20 mouse cellular contexts compared by ENCODE assay signal in the genomic region with DNA sequence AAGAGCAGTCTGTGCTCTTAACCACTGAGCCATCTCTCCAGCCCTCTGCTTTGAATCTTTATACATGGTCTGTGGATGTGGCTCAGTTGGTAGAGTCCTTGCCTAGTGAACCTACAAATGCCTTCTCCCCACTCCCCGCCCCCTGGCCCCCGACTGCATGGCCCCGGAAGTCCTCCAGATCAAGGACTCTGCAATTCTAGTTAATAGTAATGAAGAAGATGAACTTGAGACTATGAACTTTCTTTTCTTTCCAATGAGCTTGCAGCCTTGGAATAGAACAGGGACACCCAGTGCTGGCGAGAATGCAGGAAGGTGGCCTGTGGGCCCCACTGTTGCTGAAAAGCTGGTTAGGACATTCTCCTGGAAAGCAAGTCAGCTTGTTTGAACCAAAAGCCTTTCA. TPM values are rescaled to one million over a fixed set of nuclear protein-coding genes. Genes with fewer than 3 reads are reported as not detected.
A peak's percentile ranks its signal among the peaks of the same experiment; 100 is the strongest.
DNase-seq lines count a peak whose midpoint lies in the region; ATAC-seq and TF ChIP-seq lines count a peak whose summit lies in the region.
"Had no signal": no experiment of that assay in that cellular context is flagged by ENCODE, and none has a peak within 500 bp of the region (broad histone marks: within the 10 kb centered on the region; RNA-seq: fewer than 3 reads in every experiment).

No protein-coding gene starts in this region.

- H3K4me3 ChIP-seq in intestine, embryonic 16.5 days (ENCODE audit: low read length): no peak overlapping the region
- no peak overlapping the region for H3K4me3 ChIP-seq in intestine, embryonic 15.5 days (replicated peaks)
- no peak overlapping the region for H3K4me3 ChIP-seq in kidney, adult 2 months (ENCODE audit: insufficient read depth, low read depth, low read length)
- H3K4me3 ChIP-seq in kidney, embryonic 15.5 days (replicated peaks): no peak overlapping the region
- no peak overlapping the region for H3K4me3 ChIP-seq in hindbrain, embryonic 13.5 days
- H3K4me3 ChIP-seq: forebrain, embryonic 10.5 days; gastrocnemius, adult 2 months; heart, embryonic 13.5 days had no signal

- no peaks in the 10 kb centered on the region for H3K27me3 ChIP-seq in intestine, embryonic 16.5 days (replicated peaks; ENCODE audit: control insufficient read depth, insufficient read depth, low read length)
- H3K27me3 ChIP-seq in intestine, embryonic 15.5 days (replicated peaks): no peaks in the 10 kb centered on the region
- H3K27me3 ChIP-seq in kidney, adult 2 months (replicated peaks; ENCODE audit: control insufficient read depth, insufficient read depth, low read length): no peaks in the 10 kb centered on the region
- H3K27me3 ChIP-seq in kidney, embryonic 15.5 days: no peaks in the 10 kb centered on the region
- no peaks in the 10 kb centered on the region for H3K27me3 ChIP-seq in hindbrain, embryonic 13.5 days
- H3K27me3 ChIP-seq: heart, embryonic 13.5 days; Patski had no signal

- peak overlapping the region; percentile 35 for H3K27ac ChIP-seq in intestine, embryonic 16.5 days (ENCODE audit: low read length)
- H3K27ac ChIP-seq in intestine, embryonic 15.5 days: no peak overlapping the region
- no peak overlapping the region for H3K27ac ChIP-seq in kidney, adult 2 months (ENCODE audit: insufficient read depth, low read depth, low read length)
- H3K27ac ChIP-seq in kidney, embryonic 15.5 days: peak overlapping the region; percentile 55; the same call in 1 of the 2 replicates
- H3K27ac ChIP-seq in hindbrain, embryonic 13.5 days: no peak overlapping the region
- H3K27ac ChIP-seq: forebrain, embryonic 10.5 days; gastrocnemius, adult 2 months; heart, embryonic 13.5 days had no signal

- no peaks in the 10 kb centered on the region for H3K9me3 ChIP-seq in intestine, embryonic 16.5 days (ENCODE audit: control insufficient read depth, low read length)
- H3K9me3 ChIP-seq in intestine, embryonic 15.5 days: no peaks in the 10 kb centered on the region
- H3K9me3 ChIP-seq in kidney, embryonic 15.5 days (replicated peaks): no peaks in the 10 kb centered on the region
- H3K9me3 ChIP-seq in hindbrain, embryonic 13.5 days: no peaks in the 10 kb centered on the region
- H3K9me3 ChIP-seq: forebrain, embryonic 10.5 days; heart, embryonic 13.5 days had no signal

- no peak for TF ChIP-seq POLR2A in kidney, adult 2 months (IDR thresholded peaks at IDR 0.05; ENCODE audit: low read depth, low read length)

- peak; percentile 84 for DNase-seq in kidney, adult 2 months
- DNase-seq in kidney, postnatal 36 days: peak; percentile 76 to 80
- no peak for DNase-seq in retina, embryonic 14.5 days (ENCODE audit: low spot score)
- DNase-seq: adrenal gland, postnatal 14 days; cerebellum, adult 18-20 months; cerebellum, postnatal 25 days; gastrocnemius, adult 2 months; gastrocnemius, postnatal 36 days; heart, adult 11 months; heart, postnatal 36 days had no signal

- ATAC-seq in intestine, embryonic 16.5 days: 0 out of 2 replicates have a peak, but pooled peaks have one; percentile 37
- ATAC-seq in intestine, embryonic 15.5 days: no peak
- no peak for ATAC-seq in kidney, embryonic 15.5 days (replicated peaks; ENCODE audit: low FRiP score)
- ATAC-seq in hindbrain, embryonic 13.5 days (ENCODE audit: low FRiP score): no peak
- ATAC-seq: activated CD4-positive, CD25-positive, alpha-beta regulatory T cell, adult 4 months; forebrain, embryonic 14.5 days; hindbrain, embryonic 16.5 days; Patski had no signal

- no peak overlapping the region for H3K4me2 ChIP-seq in intestine, embryonic 16.5 days (ENCODE audit: low read depth, low read length)
- H3K4me2 ChIP-seq in intestine, embryonic 15.5 days (replicated peaks): no peak overlapping the region
- no peak overlapping the region for H3K4me2 ChIP-seq in kidney, embryonic 15.5 days
- no peak overlapping the region for H3K4me2 ChIP-seq in hindbrain, embryonic 13.5 days
- H3K4me2 ChIP-seq: heart, embryonic 13.5 days had no signal

- H3K36me3 ChIP-seq in intestine, embryonic 16.5 days (ENCODE audit: control insufficient read depth, insufficient read depth, low read length): no peaks in the 10 kb centered on the region
- H3K36me3 ChIP-seq in intestine, embryonic 15.5 days: no peaks in the 10 kb centered on the region
- H3K36me3 ChIP-seq in kidney, adult 2 months (ENCODE audit: control insufficient read depth, insufficient read depth, low read length): no peaks in the 10 kb centered on the region
- 0 out of 2 replicates have a peak, but pooled peaks cover 3% of the 10 kb centered on the region for H3K36me3 ChIP-seq in kidney, embryonic 15.5 days
- H3K36me3 ChIP-seq in hindbrain, embryonic 13.5 days: peaks cover 19% of the 10 kb centered on the region

- TF ChIP-seq CTCF in kidney, adult 2 months (conservative IDR thresholded peaks at IDR 0.05; ENCODE audit: insufficient read depth, insufficient read length, low read depth, low read length): no peak

- H3K9ac ChIP-seq in intestine, embryonic 16.5 days (ENCODE audit: low read depth, low read length): no peak overlapping the region
- no peak overlapping the region for H3K9ac ChIP-seq in intestine, embryonic 15.5 days
- H3K9ac ChIP-seq in kidney, embryonic 15.5 days: no peak overlapping the region
- H3K9ac ChIP-seq in hindbrain, embryonic 13.5 days: no peak overlapping the region
- H3K9ac ChIP-seq: heart, embryonic 13.5 days had no signal

- WGBS in intestine, embryonic 16.5 days: 80% methylated on average over 4 of the region's 4 CpGs
- WGBS in intestine, embryonic 15.5 days: 89% methylated on average over 4 of the region's 4 CpGs
- WGBS in kidney, adult 2 months: 75% methylated on average over 4 of the region's 4 CpGs
- WGBS in kidney, embryonic 15.5 days: 87% methylated on average over 4 of the region's 4 CpGs
- WGBS in hindbrain, embryonic 13.5 days: 98% methylated on average over 4 of the region's 4 CpGs

- H3K4me1 ChIP-seq in intestine, embryonic 16.5 days (ENCODE audit: control insufficient read depth, insufficient read depth, low read length): peaks cover 40% of the 10 kb centered on the region
- peaks cover 35% of the 10 kb centered on the region for H3K4me1 ChIP-seq in intestine, embryonic 15.5 days (replicated peaks)
- peaks cover 16% of the 10 kb centered on the region for H3K4me1 ChIP-seq in kidney, adult 2 months (ENCODE audit: control insufficient read depth, insufficient read depth, low read length)
- H3K4me1 ChIP-seq in kidney, embryonic 15.5 days: peaks cover 77% of the 10 kb centered on the region
- H3K4me1 ChIP-seq in hindbrain, embryonic 13.5 days (replicated peaks): peaks cover 80% of the 10 kb centered on the region

RNA-seq across cellular contexts. Expression of a gene that starts 6.5 kb away (rescaled TPM):
- 18.3 and 18.7 TPM in 2 replicates for polyA plus RNA-seq in intestine, embryonic 16.5 days (2015; fragmentation: Nextera tagmentation; extraction: Ambion mirVana)
- 23.9 and 25.0 TPM in 2 replicates for polyA plus RNA-seq in intestine, embryonic 15.5 days (2015; fragmentation: Nextera tagmentation; extraction: Ambion mirVana)
- polyA plus RNA-seq in kidney, adult 2 months (2012; rRNA removed): 3.5 and 3.9 TPM in 2 replicates
- 42.0 and 43.2 TPM in 2 replicates for polyA plus RNA-seq in kidney, embryonic 15.5 days (2015; fragmentation: Nextera tagmentation; extraction: Ambion mirVana)
- polyA plus RNA-seq in hindbrain, embryonic 13.5 days (2015; fragmentation: Nextera tagmentation; extraction: Ambion mirVana): 144 and 150 TPM in 2 replicates

Comparison
In these comparisons a context has a peak if more than half of its experiments do, and no peak if none do; other contexts are left out.
1. H3K27ac ChIP-seq: peak in intestine, embryonic 16.5 days (single experiment) and kidney, embryonic 15.5 days (single experiment); none in intestine, embryonic 15.5 days (single experiment), kidney, adult 2 months (single experiment) and hindbrain, embryonic 13.5 days (single experiment).